Mouse (Mus musculus): ENCODE measurements at regions not wholly inside any gene's neighbourhood (a gene's known extent, or its start where the extent isn't known, plus 50 kb on each side); places are given as distances from the start of the nearest gene placed in this dataset.

DNA sequence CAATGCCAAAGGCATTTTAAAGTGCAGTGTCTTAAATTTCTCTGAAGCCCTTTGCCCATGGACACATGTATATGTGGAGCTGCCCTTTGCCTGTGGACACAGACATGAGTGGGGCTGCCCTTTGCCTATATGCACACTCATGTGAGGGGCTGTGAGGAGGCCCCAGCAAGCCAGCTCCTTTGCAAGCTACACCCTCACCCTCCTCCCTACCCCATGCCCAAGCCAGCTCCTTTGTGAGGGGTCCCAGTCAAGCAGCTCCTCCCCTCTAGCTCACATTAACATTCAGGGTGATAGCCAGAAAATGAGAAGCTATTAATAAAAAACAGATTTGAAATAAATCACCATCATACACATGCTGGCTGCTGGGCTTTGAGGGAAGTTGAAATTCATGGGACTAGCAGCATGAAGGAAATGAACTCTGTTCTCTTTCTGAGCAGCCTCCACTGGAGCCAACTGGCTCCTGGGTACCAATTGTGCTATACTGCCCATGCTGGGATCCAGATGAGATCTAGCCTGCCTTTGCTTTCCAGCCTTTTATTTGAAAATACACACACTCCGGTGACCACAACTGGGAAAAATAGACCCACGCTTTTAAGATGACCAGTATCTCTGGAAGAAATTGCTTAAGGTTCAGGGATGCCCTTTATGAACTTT, 151.4 kb downstream of the Abcc12 start:
- Histone ChIP-seq H3K27ac (ENCODE audit: low read depth, low read length) (no peak overlapping the region), H3K4me1 (ENCODE audit: control insufficient read depth, insufficient read depth, low read length) (no peaks in the 10 kb centered on the region), H3K27me3 (ENCODE audit: control insufficient read depth, insufficient read depth, low read length) (no peaks in the 10 kb centered on the region), H3K4me3 (ENCODE audit: low read length) (no peak overlapping the region), H3K9me3 (ENCODE audit: control insufficient read depth, low read length) (no peaks in the 10 kb centered on the region; the same call in 1 of the 2 replicates), H3K4me2 (replicated peaks; ENCODE audit: low read depth, low read length) (no peak overlapping the region), H3K36me3 (ENCODE audit: control insufficient read depth, insufficient read depth, low read length) (no peaks in the 10 kb centered on the region), H3K9ac (ENCODE audit: low read depth, low read length) (no peak overlapping the region)
- 91% methylated on average over 2 of the region's 2 CpGs for WGBS
- ATAC-seq (ENCODE audit: low FRiP score, low TSS enrichment), result no peak

DNA sequence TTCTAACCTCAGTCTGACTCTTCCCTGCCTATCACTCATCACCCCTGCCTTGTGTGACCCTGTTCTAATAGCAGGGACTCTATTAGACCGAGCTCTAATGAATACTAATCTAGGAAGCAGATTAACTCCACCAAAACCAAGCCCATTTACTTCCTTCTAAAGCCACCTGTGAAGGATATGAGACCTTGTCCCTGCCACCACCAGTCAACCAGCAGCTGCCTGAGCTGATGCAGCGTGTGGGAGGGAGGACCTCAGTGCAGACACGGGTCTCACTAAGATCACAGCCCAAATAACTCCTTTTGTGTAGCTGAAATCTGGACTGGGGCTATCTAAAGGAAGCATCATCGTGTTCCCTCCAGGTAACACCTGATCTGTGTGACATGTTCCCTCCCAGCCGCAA, 152.4 kb downstream of the Abcc12 start:
- no peaks in the 10 kb centered on the region; the same call in 1 of the 2 replicates for H3K9me3 ChIP-seq (ENCODE audit: control insufficient read depth, low read length)
- 31% methylated on average over 5 of the region's 5 CpGs for WGBS
- H3K27ac ChIP-seq (ENCODE audit: low read depth, low read length), result no peak overlapping the region
- no peak overlapping the region for H3K9ac ChIP-seq (ENCODE audit: low read depth, low read length)
- H3K4me1 ChIP-seq (ENCODE audit: control insufficient read depth, insufficient read depth, low read length), result no peaks in the 10 kb centered on the region
- H3K36me3 ChIP-seq (ENCODE audit: control insufficient read depth, insufficient read depth, low read length), result no peaks in the 10 kb centered on the region
- no peak for ATAC-seq (ENCODE audit: low FRiP score, low TSS enrichment)
- no peaks in the 10 kb centered on the region for H3K27me3 ChIP-seq (ENCODE audit: control insufficient read depth, insufficient read depth, low read length)
- H3K4me3 ChIP-seq (ENCODE audit: low read length), result no peak overlapping the region
- no peak overlapping the region for H3K4me2 ChIP-seq (replicated peaks; ENCODE audit: low read depth, low read length)

DNA sequence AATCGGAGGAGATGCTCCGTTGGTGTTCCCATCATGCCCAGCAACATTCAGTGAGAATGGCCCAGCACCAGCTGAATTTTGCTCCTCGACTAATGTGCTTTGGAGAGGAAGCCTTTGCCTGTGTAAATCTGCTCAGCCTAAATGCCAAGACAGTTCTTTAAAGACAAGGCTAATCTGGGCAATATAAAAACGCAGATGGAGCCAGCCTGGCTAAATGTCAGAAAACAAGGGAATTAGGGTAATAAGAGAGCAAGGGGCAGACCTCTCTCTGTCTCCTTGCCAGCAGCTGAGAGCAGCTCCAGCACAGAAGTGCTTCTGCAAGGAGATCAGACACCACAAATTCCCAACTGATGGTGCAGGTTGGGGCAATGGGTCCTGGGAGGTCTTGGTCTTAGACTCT, 154.4 kb downstream of the Abcc12 start:
- H3K9me3 ChIP-seq (ENCODE audit: control insufficient read depth, low read length), result no peaks in the 10 kb centered on the region
- H3K4me3 ChIP-seq (ENCODE audit: low read length), result no peak overlapping the region
- no peaks in the 10 kb centered on the region for H3K36me3 ChIP-seq (ENCODE audit: control insufficient read depth, insufficient read depth, low read length)

DNA sequence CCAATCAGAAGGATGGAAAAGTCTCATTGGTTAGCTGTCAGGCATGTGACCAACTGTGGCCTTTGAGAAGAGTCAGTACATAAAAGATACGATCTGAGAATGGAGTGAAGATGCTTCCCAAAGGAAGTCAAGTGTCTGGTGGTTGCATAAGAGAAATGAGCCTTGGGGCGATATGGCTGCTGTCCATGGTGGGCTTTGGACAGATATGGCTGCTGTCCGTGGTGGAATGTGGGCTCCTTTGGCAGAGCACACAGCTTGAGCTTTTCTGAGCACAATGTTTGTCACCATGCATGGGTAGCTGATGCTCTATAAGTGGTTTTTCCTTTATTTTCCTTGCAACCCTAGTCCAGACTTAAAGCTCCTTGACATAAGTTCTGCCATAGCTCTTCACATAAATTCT, 155.1 kb downstream of the Abcc12 start:
- no peak overlapping the region for H3K4me3 ChIP-seq (ENCODE audit: low read length)
- H3K9ac ChIP-seq (ENCODE audit: low read depth, low read length), result no peak overlapping the region
- no peaks in the 10 kb centered on the region for H3K4me1 ChIP-seq (ENCODE audit: control insufficient read depth, insufficient read depth, low read length)
- no peaks in the 10 kb centered on the region for H3K27me3 ChIP-seq (ENCODE audit: control insufficient read depth, insufficient read depth, low read length)
- no peaks in the 10 kb centered on the region for H3K36me3 ChIP-seq (ENCODE audit: control insufficient read depth, insufficient read depth, low read length)
- no peak for ATAC-seq (ENCODE audit: low FRiP score, low TSS enrichment)
- no peak overlapping the region for H3K4me2 ChIP-seq (replicated peaks; ENCODE audit: low read depth, low read length)
- H3K27ac ChIP-seq (ENCODE audit: low read depth, low read length), result no peak overlapping the region
- no peaks in the 10 kb centered on the region for H3K9me3 ChIP-seq (ENCODE audit: control insufficient read depth, low read length)
- WGBS, result 82% methylated on average over 3 of the region's 3 CpGs

More for the DNA sequence above, 154.4 kb downstream of the Abcc12 start:
- Histone ChIP-seq H3K4me2 (replicated peaks; ENCODE audit: low read depth, low read length) (no peak overlapping the region), H3K4me1 (ENCODE audit: control insufficient read depth, insufficient read depth, low read length) (no peaks in the 10 kb centered on the region), H3K9ac (ENCODE audit: low read depth, low read length) (no peak overlapping the region), H3K27ac (ENCODE audit: low read depth, low read length) (no peak overlapping the region), H3K27me3 (ENCODE audit: control insufficient read depth, insufficient read depth, low read length) (no peaks in the 10 kb centered on the region)
- no peak for ATAC-seq (ENCODE audit: low FRiP score, low TSS enrichment)
- WGBS, result 67% methylated on average over 4 of the region's 4 CpGs

DNA sequence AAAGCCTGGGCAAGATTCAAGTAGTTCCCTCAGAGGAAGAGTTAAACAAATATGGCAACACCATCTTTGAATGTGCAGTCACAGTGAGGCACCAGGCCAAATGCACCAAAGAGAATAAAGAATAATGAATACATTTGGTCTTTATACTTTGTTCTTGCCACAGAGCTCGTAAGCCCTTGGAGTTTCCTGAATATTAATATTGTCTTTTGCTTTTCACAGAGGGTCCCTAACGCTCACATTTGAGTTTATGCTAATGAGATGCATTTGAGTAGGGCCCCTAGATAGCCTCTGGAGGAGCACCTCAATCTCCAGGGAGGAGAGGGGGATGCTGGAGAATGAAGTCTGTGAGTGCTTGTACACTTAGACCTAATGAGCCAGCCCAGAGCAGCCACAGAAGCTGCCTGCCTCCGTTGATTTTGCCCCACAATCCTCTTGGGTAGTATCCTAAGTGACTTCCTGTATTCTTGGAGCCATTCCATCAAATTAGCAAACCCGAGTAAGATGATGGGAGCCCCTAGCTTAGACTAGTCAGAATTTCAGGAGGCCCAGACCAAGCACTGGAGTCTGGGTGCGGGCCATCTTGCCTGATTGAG, 161.3 kb downstream of the Abcc12 start:
- peak overlapping the region; percentile 62; the same call in 1 of the 2 replicates for H3K27ac ChIP-seq (ENCODE audit: low read depth, low read length)
- no peaks in the 10 kb centered on the region for H3K4me1 ChIP-seq (ENCODE audit: control insufficient read depth, insufficient read depth, low read length)
- H3K9me3 ChIP-seq (ENCODE audit: control insufficient read depth, low read length), result no peaks in the 10 kb centered on the region
- H3K27me3 ChIP-seq (ENCODE audit: control insufficient read depth, insufficient read depth, low read length), result no peaks in the 10 kb centered on the region
- H3K9ac ChIP-seq (ENCODE audit: low read depth, low read length), result no peak overlapping the region
- no peak overlapping the region for H3K4me2 ChIP-seq (replicated peaks; ENCODE audit: low read depth, low read length)
- no peak for ATAC-seq (ENCODE audit: low FRiP score, low TSS enrichment)
- H3K4me3 ChIP-seq (ENCODE audit: low read length), result no peak overlapping the region
- H3K36me3 ChIP-seq (ENCODE audit: control insufficient read depth, insufficient read depth, low read length), result no peaks in the 10 kb centered on the region
- whole genome bisulfite sequencing, result 61% methylated on average over 5 of the region's 5 CpGs

DNA sequence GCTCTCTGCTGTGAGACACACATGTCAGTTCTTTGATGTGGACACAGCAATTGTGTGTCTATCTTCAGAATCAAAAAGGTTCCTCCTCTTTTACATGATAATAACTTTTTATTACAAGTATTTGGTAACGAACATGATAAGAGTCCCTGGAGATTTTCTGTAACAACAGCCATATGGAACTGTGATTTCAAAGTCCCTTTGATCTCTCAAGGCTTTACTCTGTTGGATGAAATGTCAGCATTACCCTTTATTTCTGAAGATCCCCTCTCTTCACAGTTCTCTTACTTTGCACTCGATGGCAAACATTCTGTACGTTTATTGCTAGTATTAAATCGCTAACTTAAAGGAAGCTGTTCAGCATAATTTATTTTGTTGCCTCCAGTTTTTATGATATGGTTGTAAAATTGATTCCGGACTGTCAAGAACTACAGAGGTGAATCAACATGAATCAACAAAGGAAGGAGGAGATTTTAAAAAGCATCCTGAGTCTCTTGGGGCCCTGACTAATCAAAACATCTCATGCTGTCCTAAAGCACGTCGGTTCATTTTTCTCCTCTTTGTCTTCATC, 162.0 kb downstream of the Abcc12 start:
- Histone ChIP-seq H3K4me1 (ENCODE audit: control insufficient read depth, insufficient read depth, low read length) (no peaks in the 10 kb centered on the region), H3K27me3 (ENCODE audit: control insufficient read depth, insufficient read depth, low read length) (no peaks in the 10 kb centered on the region), H3K9ac (ENCODE audit: low read depth, low read length) (no peak overlapping the region), H3K36me3 (ENCODE audit: control insufficient read depth, insufficient read depth, low read length) (no peaks in the 10 kb centered on the region), H3K4me2 (replicated peaks; ENCODE audit: low read depth, low read length) (no peak overlapping the region), H3K9me3 (ENCODE audit: control insufficient read depth, low read length) (no peaks in the 10 kb centered on the region), H3K4me3 (ENCODE audit: low read length) (no peak overlapping the region), H3K27ac (ENCODE audit: low read depth, low read length) (no peak overlapping the region)
- peak; percentile 35; the same call in 1 of the 2 replicates for ATAC-seq (ENCODE audit: low FRiP score, low TSS enrichment)
- 21% methylated on average over 7 of the region's 7 CpGs for WGBS

DNA sequence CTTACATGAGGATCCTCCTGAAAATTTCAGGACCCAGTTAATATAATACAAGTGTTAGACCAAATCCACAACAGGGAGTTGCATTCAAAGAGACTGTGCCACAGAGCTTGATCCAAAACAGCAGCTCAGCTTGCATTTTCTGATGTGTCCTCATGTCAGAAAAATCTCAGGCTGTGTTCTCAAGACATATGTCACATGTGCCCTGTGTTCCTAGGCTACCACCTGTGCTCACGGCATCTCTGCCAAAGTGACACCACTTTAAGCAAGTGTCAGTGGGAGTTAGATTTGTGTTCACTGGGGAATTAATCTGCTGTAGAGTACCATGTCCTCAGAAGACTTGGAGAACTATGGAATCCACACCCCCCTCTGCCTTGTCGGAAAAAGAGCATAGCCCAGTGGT, 165.3 kb downstream of the Abcc12 start:
- Histone ChIP-seq H3K4me1 (ENCODE audit: control insufficient read depth, insufficient read depth, low read length) (no peaks in the 10 kb centered on the region), H3K36me3 (ENCODE audit: control insufficient read depth, insufficient read depth, low read length) (no peaks in the 10 kb centered on the region), H3K4me2 (replicated peaks; ENCODE audit: low read depth, low read length) (no peak overlapping the region), H3K9ac (ENCODE audit: low read depth, low read length) (no peak overlapping the region), H3K27ac (ENCODE audit: low read depth, low read length) (no peak overlapping the region), H3K9me3 (ENCODE audit: control insufficient read depth, low read length) (no peaks in the 10 kb centered on the region), H3K27me3 (ENCODE audit: control insufficient read depth, insufficient read depth, low read length) (no peaks in the 10 kb centered on the region), H3K4me3 (ENCODE audit: low read length) (no peak overlapping the region)
- WGBS, result 77% methylated on average over 2 of the region's 2 CpGs
- no peak for ATAC-seq (ENCODE audit: low FRiP score, low TSS enrichment)

DNA sequence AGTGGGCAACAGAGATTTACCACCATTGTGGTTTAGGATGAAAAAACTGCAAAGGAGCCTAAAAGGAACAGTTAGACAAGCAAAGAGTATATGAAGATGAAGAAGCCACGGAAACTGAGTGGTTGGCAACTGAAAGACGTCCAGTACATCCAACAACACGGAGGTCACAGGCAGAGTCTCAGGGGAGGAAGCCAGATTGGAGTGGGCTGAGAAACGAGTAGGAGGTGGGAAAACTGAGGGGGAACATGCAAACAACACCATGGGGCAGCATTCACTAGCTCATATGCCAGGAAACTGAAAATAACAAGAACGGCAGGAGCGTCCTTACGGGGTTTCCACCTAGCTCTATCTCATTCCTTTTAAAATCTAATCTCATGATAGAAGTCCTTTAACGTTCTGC, 169.3 kb downstream of the Abcc12 start:
- Histone ChIP-seq H3K4me2 (replicated peaks; ENCODE audit: low read depth, low read length) (no peak overlapping the region), H3K36me3 (ENCODE audit: control insufficient read depth, insufficient read depth, low read length) (no peaks in the 10 kb centered on the region), H3K9me3 (ENCODE audit: control insufficient read depth, low read length) (no peaks in the 10 kb centered on the region), H3K4me3 (ENCODE audit: low read length) (no peak overlapping the region), H3K4me1 (ENCODE audit: control insufficient read depth, insufficient read depth, low read length) (no peaks in the 10 kb centered on the region), H3K27ac (ENCODE audit: low read depth, low read length) (no peak overlapping the region), H3K27me3 (ENCODE audit: control insufficient read depth, insufficient read depth, low read length) (no peaks in the 10 kb centered on the region), H3K9ac (ENCODE audit: low read depth, low read length) (no peak overlapping the region)
- 75% methylated on average over 8 of the region's 8 CpGs for WGBS
- ATAC-seq (ENCODE audit: low FRiP score, low TSS enrichment), result no peak

DNA sequence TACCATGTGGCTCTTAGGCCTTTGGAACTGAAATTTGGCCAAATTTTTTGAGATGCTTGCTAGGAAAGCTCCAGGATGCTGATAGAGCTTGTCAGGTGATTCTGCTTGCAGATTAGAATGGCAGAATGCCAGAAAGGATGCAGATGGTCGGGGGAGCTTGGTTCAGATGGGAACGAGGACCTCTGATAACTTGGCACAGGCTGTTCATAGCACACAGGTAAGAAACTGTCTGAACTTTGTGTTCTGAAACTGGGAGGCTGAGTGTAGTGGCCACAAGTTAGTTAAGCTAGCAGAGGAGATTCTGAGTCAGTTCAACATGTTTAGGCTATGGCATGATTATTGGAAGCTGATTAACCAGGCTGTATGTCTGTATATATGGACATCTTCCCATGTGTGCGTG, 174.3 kb downstream of the Abcc12 start:
- ATAC-seq (ENCODE audit: low FRiP score, low TSS enrichment), result no peak

More for the DNA sequence above, 174.3 kb downstream of the Abcc12 start:
- H3K9ac ChIP-seq (ENCODE audit: low read depth, low read length), result no peak overlapping the region
- H3K36me3 ChIP-seq (ENCODE audit: control insufficient read depth, insufficient read depth, low read length), result no peaks in the 10 kb centered on the region
- H3K27me3 ChIP-seq (ENCODE audit: control insufficient read depth, insufficient read depth, low read length), result no peaks in the 10 kb centered on the region
- 83% methylated on average over 3 of the region's 3 CpGs for WGBS
- H3K9me3 ChIP-seq (ENCODE audit: control insufficient read depth, low read length), result no peaks in the 10 kb centered on the region
- H3K4me3 ChIP-seq (ENCODE audit: low read length), result no peak overlapping the region
- H3K4me2 ChIP-seq (replicated peaks; ENCODE audit: low read depth, low read length), result no peak overlapping the region
- H3K27ac ChIP-seq (ENCODE audit: low read depth, low read length), result no peak overlapping the region
- H3K4me1 ChIP-seq (ENCODE audit: control insufficient read depth, insufficient read depth, low read length), result no peaks in the 10 kb centered on the region
